Mouse (Mus musculus) heart, adult 2 months (tissue): ENCODE measurements around the gene Sec14l1.

Experiments used
- CTCF ChIP-seq: fragments of 200-600 bp; IDR thresholded peaks from 2 replicates; pipeline ENCODE4 v1.8.1; 2022; ENCODE audit warnings: antibody characterized with exemption, mild to moderate bottlenecking, moderate library complexity
- EP300 ChIP-seq: fragments of 200-500 bp; IDR thresholded peaks from 2 replicates; pipeline ENCODE4 v1.6.1; 2011; ENCODE audit warnings: low read depth, low read length, control low read depth; ENCODE audit not compliant: insufficient read depth
- POLR2A ChIP-seq: fragments of 200-500 bp; IDR thresholded peaks from 2 replicates; pipeline ENCODE4 v1.6.1; 2011; ENCODE audit warnings: mild to moderate bottlenecking, low read depth, low read length, control low read depth; ENCODE audit not compliant: insufficient read depth

- TF ChIP-seq CTCF, result no peak
- TF ChIP-seq POLR2A, result no peak
- TF ChIP-seq EP300, result no peak
Observed at GRCm38 (mm10) chr11:117104044-117104757, 10.8 kb upstream of the Sec14l1 start.
